Mouse (Mus musculus): ENCODE results near the gene Nqo2. TPM values are rescaled to one million over a fixed set of nuclear protein-coding genes. Genes with fewer than 3 reads are reported as not detected.
A peak's percentile ranks its signal among the peaks of the same experiment; 100 is the strongest.

Nqo2 gene
- polyA plus RNA-seq, 1 experiment = 13.9 TPM

GRCm38 (mm10) chr13:34002058-34003006, 37.8 kb downstream of the Nqo2 start, which contains the start of the genes Ripk1 and Serpinb6a:
TSS of gene Ripk1 (plus strand) at chr13:34002363.
TSS of gene Serpinb6a (minus strand) at chr13:34002794.
- peak within 1 kb of the TSS; percentile 49 for H3K27ac ChIP-seq (ENCODE audit: insufficient read depth, low read length)
- WGBS = under 1% methylated on average over 91 of the region's 92 CpGs

GRCm38 (mm10) chr13:34003058-34003457, 38.6 kb downstream of the Nqo2 start:
- Histone ChIP-seq H3K27ac (ENCODE audit: insufficient read depth, low read length) (peak overlapping the region; percentile 46; the same call in 1 of the 2 replicates), H3K4me1 (ENCODE audit: control insufficient read depth, insufficient read depth, low read length) (no peaks in the 10 kb centered on the region; the same call in 1 of the 2 replicates), H3K4me3 (replicated peaks; ENCODE audit: insufficient read depth, low read depth, low read length) (peak overlapping the region; percentile 80), H3K27me3 (ENCODE audit: control insufficient read depth, insufficient read depth, low read length) (no peaks in the 10 kb centered on the region)
- DNase-seq = no peak
- 2% methylated on average over 5 of the region's 5 CpGs for WGBS
- TF ChIP-seq CTCF (IDR thresholded peaks at IDR 0.05; ENCODE audit: borderline replicate concordance, insufficient read depth, low read depth, low read length) (no peak), POLR2A (IDR thresholded peaks at IDR 0.05; ENCODE audit: borderline replicate concordance, insufficient read depth, low read length) (no peak)

More at GRCm38 (mm10) chr13:34002058-34003006, 37.8 kb downstream of the Nqo2 start, which contains the start of the genes Ripk1 and Serpinb6a:
- DNase-seq = peak; percentile 89
- Histone ChIP-seq H3K27me3 (ENCODE audit: control insufficient read depth, insufficient read depth, low read length) (no peaks in the 10 kb centered on the region), H3K4me1 (ENCODE audit: control insufficient read depth, insufficient read depth, low read length) (no peaks in the 10 kb centered on the region; the same call in 1 of the 2 replicates), H3K4me3 (replicated peaks; ENCODE audit: insufficient read depth, low read depth, low read length) (peak within 1 kb of the TSS; percentile 80)
- no peak; the same call in 1 of the 2 replicates for TF ChIP-seq POLR2A (IDR thresholded peaks at IDR 0.05; ENCODE audit: borderline replicate concordance, insufficient read depth, low read length)
- TF ChIP-seq CTCF (IDR thresholded peaks at IDR 0.05; ENCODE audit: borderline replicate concordance, insufficient read depth, low read depth, low read length) = peak; percentile 34; the same call in 1 of the 2 replicates

GRCm38 (mm10) chr13:34007234-34007633, 42.7 kb downstream of the Nqo2 start:
- TF ChIP-seq CTCF (IDR thresholded peaks at IDR 0.05; ENCODE audit: borderline replicate concordance, insufficient read depth, low read depth, low read length) = no peak
- TF ChIP-seq POLR2A (IDR thresholded peaks at IDR 0.05; ENCODE audit: borderline replicate concordance, insufficient read depth, low read length) = no peak
- no peak overlapping the region for H3K4me3 ChIP-seq (replicated peaks; ENCODE audit: insufficient read depth, low read depth, low read length)
- no peak overlapping the region for H3K27ac ChIP-seq (ENCODE audit: insufficient read depth, low read length)
- H3K4me1 ChIP-seq (ENCODE audit: control insufficient read depth, insufficient read depth, low read length) = no peaks in the 10 kb centered on the region; the same call in 1 of the 2 replicates
- DNase-seq = no peak
- 87% methylated on average over 2 of the region's 2 CpGs for WGBS
- no peaks in the 10 kb centered on the region for H3K27me3 ChIP-seq (ENCODE audit: control insufficient read depth, insufficient read depth, low read length)

DNA sequence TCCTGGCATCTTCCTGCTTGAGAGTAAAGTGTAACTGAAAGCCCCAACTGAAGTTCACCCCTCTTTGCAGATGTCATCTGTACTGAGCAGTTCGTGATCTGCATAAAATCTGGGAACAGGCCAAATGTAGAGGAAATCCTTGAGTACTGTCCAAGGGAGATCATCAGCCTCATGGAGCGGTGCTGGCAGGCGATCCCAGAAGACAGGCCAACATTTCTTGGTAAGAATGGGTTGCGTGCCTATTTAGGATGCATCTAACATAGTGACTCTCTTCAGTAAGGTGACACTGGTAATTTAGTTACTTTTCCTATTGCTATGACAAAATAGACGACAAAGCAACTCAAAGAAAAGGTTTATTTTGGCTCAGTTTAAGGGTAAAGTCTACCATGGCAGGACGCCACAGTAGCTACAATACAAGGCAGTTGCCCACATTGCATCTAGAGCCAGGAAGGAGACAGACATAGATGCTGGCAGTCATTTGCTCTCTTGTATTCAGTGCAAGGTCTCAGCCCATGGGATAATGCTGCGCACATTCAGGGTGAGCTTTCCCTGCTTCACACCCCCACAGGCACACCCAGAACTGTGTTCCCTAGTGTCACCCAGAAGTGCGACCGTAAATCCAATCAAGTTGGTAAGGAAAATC, 52.6 kb downstream of the Nqo2 start:
- Histone ChIP-seq H3K4me3 (replicated peaks; ENCODE audit: insufficient read depth, low read depth, low read length) (no peak overlapping the region), H3K27ac (ENCODE audit: insufficient read depth, low read length) (no peak overlapping the region), H3K27me3 (ENCODE audit: control insufficient read depth, insufficient read depth, low read length) (no peaks in the 10 kb centered on the region), H3K4me1 (ENCODE audit: control insufficient read depth, insufficient read depth, low read length) (peaks cover 9% of the 10 kb centered on the region)
- peak in 1 of 2 experiments; percentile 63 for DNase-seq
- TF ChIP-seq CTCF (IDR thresholded peaks at IDR 0.05; ENCODE audit: borderline replicate concordance, insufficient read depth, low read depth, low read length) (no peak), POLR2A (IDR thresholded peaks at IDR 0.05; ENCODE audit: borderline replicate concordance, insufficient read depth, low read length) (no peak)
- 32% methylated on average over 9 of the region's 9 CpGs for WGBS

DNA sequence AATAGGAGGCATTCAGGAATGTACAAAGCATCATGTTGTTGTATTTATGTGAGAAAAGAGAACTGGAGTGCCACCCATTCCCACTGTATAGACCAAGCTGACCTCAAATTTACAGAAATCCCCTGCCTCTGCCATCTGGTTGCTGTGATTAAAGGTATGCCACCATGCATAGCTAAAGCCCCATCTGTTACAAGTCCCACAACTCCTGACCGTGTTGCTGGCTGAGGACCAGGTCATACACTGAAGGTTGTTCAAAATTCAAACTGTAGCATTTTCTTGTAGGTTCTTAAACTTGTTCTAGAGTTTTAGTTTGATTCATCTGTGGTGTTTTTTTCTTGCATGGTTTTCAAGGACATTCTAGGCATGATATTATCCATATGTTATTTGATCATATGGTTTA, 54.0 kb downstream of the Nqo2 start:
- no peak for TF ChIP-seq POLR2A (IDR thresholded peaks at IDR 0.05; ENCODE audit: borderline replicate concordance, insufficient read depth, low read length)
- no peak for TF ChIP-seq CTCF (IDR thresholded peaks at IDR 0.05; ENCODE audit: borderline replicate concordance, insufficient read depth, low read depth, low read length)
- 26% methylated on average over 1 of the region's 1 CpGs for WGBS
- H3K4me1 ChIP-seq (ENCODE audit: control insufficient read depth, insufficient read depth, low read length) = peaks cover 9% of the 10 kb centered on the region

DNA sequence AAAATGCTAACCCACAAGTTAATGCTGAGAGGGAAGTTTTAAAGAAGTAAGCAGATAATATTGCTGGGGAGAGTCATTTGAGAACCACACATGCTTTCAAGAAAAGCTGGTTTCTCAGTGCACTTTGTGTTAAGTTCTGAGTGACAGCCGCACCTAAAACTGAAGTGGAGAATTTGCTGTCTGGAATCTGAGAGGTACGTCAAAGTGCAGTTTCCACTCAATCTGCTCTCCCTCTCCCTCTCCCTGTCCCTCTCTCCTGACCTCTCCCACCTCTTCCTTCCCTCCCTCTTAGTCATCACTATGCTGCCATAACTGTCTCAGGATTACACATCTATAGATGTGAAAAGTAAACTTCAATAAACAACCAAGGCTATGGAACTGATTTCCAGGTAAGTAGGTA, 57.5 kb downstream of the Nqo2 start:
- TF ChIP-seq CTCF (IDR thresholded peaks at IDR 0.05; ENCODE audit: borderline replicate concordance, insufficient read depth, low read depth, low read length) (no peak), POLR2A (IDR thresholded peaks at IDR 0.05; ENCODE audit: borderline replicate concordance, insufficient read depth, low read length) (no peak)
- no peak overlapping the region for H3K4me3 ChIP-seq (replicated peaks; ENCODE audit: insufficient read depth, low read depth, low read length)
- WGBS = 89% methylated on average over 2 of the region's 2 CpGs
- no peak for DNase-seq
- peaks cover 4% of the 10 kb centered on the region for H3K4me1 ChIP-seq (ENCODE audit: control insufficient read depth, insufficient read depth, low read length)
- no peaks in the 10 kb centered on the region for H3K27me3 ChIP-seq (ENCODE audit: control insufficient read depth, insufficient read depth, low read length)
- H3K27ac ChIP-seq (ENCODE audit: insufficient read depth, low read length) = no peak overlapping the region

More for the DNA sequence above, 54.0 kb downstream of the Nqo2 start:
- H3K4me3 ChIP-seq (replicated peaks; ENCODE audit: insufficient read depth, low read depth, low read length) = no peak overlapping the region
- DNase-seq = no peak
- no peaks in the 10 kb centered on the region for H3K27me3 ChIP-seq (ENCODE audit: control insufficient read depth, insufficient read depth, low read length)
- H3K27ac ChIP-seq (ENCODE audit: insufficient read depth, low read length) = no peak overlapping the region

GRCm38 (mm10) chr13:34032041-34032440, 67.6 kb downstream of the Nqo2 start:
- TF ChIP-seq POLR2A (IDR thresholded peaks at IDR 0.05; ENCODE audit: borderline replicate concordance, insufficient read depth, low read length) (no peak), CTCF (IDR thresholded peaks at IDR 0.05; ENCODE audit: borderline replicate concordance, insufficient read depth, low read depth, low read length) (no peak)
- Histone ChIP-seq H3K27me3 (ENCODE audit: control insufficient read depth, insufficient read depth, low read length) (no peaks in the 10 kb centered on the region), H3K4me1 (ENCODE audit: control insufficient read depth, insufficient read depth, low read length) (peaks cover 4% of the 10 kb centered on the region; the same call in 1 of the 2 replicates), H3K27ac (ENCODE audit: insufficient read depth, low read length) (no peak overlapping the region), H3K4me3 (replicated peaks; ENCODE audit: insufficient read depth, low read depth, low read length) (no peak overlapping the region)
- no peak for DNase-seq
- WGBS = 78% methylated on average over 2 of the region's 2 CpGs

Measured in cerebellum, adult 2 months (tissue).